Mouse (Mus musculus) ovary, postnatal 36 days (tissue): Measurements from ENCODE around the gene Dera.

Experiments used
- DNase-seq: peaks from one replicate; pipeline ENCODE4 v3.0.0; 2022; ENCODE audit warnings: low spot score, mixed read lengths

The Dera gene

GRCm38 (mm10) chr6:137757891-137758290, 3.5 kb downstream of the Dera start:
- DNase-seq = no peak

- DNase-seq = no peak
Measured at GRCm38 (mm10) chr6:137759681-137760080, 5.3 kb downstream of the Dera start.

DNA sequence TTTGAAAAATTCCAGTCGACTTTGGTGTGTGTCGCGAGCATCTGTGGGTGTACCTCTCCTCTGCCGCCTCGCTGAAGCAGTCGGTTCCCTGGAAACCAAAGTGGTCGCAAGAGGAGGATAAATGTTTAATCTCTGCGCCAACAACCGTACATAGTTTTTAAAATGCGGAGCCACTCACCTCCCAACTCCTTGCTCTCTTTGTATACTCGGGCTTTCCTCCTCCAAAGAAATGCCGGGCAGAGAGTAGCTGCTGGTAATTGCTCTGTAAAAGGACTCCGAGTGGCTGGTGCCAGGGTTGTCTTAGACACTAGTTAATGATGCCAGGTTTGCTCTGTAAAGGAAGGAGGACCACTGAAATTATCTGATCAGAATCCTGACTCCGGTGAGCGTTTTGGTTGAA, 6.6 kb downstream of the Dera start:
- DNase-seq = no peak

- DNase-seq = no peak
Measured at GRCm38 (mm10) chr6:137764572-137765210, 10.3 kb downstream of the Dera start.

- no peak for DNase-seq
Measured at GRCm38 (mm10) chr6:137766177-137766576, 11.8 kb downstream of the Dera start.

GRCm38 (mm10) chr6:137771621-137772250, 17.4 kb downstream of the Dera start:
- no peak for DNase-seq

DNA sequence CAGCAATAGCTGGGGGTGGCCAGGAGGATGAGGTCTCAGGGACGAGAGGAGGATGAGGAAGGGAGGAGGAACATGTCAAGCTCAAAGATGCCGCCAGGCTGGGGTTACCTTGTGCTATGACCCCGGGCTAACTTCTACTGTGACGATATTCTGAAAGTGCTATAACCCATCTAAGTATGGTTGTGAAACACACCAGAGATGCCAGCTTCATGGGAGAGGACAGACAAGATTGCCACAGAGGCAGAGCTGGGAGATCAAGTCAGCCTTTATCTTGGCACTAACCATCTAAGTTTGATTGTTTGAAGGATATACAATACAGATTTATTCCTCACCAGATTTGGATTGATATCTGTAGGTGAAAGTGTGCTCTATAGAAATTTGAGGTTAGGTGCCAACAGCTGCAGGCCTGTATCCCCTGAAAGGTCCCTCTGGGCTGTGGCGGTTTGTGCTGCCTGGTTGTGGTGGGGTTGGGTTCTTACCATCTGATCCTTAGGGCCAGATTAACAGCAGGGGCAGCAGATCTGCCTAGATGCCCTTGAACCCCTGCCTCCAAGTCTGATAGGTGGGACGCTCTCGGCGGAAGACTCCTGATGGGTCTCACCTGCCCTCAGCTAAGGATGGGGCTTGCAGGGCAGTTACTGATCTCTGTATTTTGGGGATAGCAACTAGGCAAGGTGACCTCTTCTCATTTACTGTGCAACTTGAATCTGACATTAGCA, 18.7 kb downstream of the Dera start:
- no peak for DNase-seq

- DNase-seq = no peak
Measured at GRCm38 (mm10) chr6:137773637-137774028, 19.3 kb downstream of the Dera start.

DNA sequence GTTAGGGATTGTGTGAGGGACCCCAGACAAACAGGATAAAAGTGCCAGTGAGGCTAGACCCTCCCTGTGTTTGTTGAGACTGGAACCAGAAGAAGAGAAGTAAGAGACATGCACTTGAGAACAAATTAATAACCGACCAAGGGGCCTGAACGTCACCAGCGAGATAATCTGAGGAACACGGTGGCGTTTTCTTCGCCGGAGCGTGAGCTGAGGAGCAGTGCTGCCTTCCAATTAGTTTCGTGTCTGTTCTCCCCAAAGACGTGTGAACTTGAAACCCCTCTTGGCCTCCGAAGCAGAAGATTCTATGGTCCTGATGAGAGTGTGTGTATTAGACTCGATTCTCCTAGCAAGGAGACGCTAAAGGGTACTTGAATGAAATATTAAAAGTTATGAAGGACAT, 19.8 kb downstream of the Dera start:
- no peak for DNase-seq

- DNase-seq = no peak
Measured at GRCm38 (mm10) chr6:137775159-137775558, 20.8 kb downstream of the Dera start.

- no peak for DNase-seq
Measured at GRCm38 (mm10) chr6:137776981-137777380, 22.6 kb downstream of the Dera start.

- DNase-seq = no peak
Measured at GRCm38 (mm10) chr6:137783899-137784637, 29.7 kb downstream of the Dera start.

DNA sequence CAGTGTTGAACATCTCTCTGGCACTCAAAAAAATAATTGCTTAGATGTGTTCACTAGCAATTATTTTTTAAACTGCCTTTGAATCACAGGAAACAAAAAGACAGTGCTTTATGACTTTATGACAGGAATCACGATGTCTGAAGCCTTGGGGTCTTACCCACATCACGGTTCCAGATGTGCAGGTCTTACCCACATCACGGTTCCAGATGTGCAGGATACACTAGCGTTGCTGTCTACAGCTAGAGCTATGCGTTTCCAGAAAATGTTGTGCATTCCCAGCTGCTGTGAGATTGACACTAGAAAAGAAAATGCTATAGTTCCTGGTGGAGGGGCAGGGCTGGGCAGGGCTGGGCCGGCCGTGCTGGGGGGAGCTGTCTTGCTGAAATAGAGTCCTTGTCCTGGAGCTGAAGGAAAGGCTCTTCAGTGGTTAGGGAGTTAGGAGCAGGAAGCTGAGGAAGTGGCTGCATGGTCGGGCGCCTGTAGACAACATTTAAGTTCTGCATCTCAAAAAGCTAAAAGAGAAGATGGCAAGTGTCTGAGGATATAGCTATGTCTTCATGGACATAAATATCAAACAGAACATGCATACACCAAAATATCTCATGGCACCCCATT, 34.7 kb downstream of the Dera start:
- DNase-seq = no peak

DNA sequence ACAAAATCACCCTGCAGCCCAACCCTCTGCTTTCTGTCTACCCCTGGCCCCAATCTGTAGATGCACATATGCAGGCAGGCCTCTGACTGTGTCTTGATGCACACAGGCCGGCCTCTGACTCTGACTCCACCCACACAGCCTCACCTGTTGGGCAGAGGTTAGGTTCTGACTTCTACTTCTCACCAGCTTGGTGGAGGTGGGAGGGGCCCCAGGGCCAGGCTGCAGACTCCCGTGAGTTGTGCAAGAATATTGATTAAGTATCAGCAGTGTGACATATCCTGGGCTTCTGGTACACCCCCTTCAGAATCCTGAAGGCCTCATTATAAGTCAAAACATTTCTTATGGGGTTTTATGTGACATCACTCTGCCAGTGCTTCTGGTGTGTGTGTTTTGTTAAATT, 35.3 kb downstream of the Dera start:
- no peak for DNase-seq

DNA sequence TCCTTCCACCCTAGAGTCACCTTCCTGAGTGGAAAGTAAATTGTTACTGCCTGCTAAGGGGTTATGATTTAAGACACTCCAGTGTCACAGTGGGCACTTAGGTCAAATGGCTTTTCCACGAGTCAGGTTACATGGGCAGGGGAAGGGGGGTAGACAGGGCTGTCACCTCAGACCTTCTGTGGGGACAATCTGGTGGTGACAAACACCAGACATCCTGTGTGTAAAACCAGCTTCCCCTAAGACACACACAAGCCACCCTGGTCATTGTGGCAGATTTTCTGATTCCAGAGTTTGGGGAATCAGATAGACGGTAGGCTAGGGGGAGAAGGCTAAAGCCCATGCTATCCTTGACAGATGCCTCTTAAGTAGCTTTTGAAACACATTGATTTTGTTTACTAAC, 41.1 kb downstream of the Dera start:
- DNase-seq = no peak

- no peak for DNase-seq
Measured at GRCm38 (mm10) chr6:137796596-137797567, 42.5 kb downstream of the Dera start.

GRCm38 (mm10) chr6:137799253-137799652, 44.9 kb downstream of the Dera start:
- no peak for DNase-seq

DNA sequence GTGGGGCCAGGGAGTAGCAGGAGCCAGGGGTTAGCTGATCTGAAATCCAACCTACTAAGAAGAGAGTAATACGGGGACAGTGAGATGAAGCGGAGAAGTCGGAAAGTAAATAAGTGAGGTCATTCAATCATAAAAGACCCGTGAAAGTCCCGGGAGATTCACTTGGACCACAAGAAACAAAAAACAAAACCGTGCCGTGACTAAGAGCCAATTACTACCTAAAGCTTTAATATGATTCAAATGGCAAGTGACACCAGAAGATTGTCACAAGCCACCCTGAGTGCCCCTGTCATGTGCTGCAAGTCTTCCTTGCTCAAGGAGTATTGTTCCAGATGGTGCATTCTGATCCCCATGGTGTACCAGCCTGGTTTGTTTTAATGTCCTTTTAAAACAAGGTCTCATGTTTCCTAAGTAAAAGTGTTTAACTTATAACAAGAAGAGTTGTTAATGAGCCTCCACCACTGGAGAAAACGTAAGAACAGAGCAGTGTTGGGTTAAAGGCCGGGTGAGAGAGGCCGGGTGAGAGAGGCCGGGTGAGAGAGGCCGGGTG, 49.2 kb downstream of the Dera start:
- DNase-seq = no peak

DNA sequence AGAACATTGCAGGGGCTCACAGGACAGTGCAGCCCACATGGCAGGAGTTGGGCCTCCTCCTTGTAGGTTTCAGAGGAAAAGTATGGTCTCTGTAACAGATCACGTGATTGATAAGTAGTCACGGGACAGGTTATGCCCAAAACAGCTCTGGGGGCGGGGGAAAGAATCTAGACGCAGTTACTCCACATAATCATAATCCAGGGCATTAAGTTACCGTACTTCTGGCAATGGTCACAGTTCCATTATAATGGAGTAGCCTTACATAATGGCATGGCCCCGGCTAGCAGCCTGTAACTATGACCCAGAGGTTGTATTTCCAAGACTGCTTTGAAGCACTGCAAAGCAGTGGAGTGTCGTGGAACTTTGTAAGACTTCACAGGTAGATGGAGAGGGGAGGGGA, 49.8 kb downstream of the Dera start:
- DNase-seq = no peak

DNA sequence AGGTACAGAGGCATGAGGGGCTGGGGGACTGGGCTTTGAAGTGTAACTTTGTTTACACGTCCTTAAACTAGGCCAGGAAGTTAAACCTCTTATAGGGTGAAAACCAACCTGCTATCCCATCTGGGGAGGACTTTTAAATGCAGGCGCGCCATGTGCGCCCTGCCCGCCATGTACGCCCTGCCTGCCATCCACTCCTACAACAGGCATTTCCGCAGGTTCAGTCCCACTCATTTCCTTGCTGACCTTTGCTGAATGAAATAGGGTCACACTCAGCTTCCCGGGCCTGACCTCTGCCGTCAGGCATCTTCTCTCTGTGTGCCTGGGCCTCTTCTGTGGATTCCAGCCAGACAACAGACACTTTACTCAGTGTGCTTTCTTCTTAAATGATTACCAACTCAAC, 50.3 kb downstream of the Dera start:
- DNase-seq = no peak

GRCm38 (mm10) chr6:137806342-137806741, 52.0 kb downstream of the Dera start:
- no peak for DNase-seq
